Mouse (Mus musculus) spleen, adult 2 months (tissue): Measurements from ENCODE around the gene Prl7c1. TPM values are rescaled to one million over a fixed set of nuclear protein-coding genes. Genes with fewer than 3 reads are reported as not detected.
"Not testable (repeated sequence)": the region's sequence is repeated elsewhere in the genome, so short reads cannot be mapped to it uniquely, and the experiment has no call there.

ENCODE experiments used
- DNase-seq, 2 experiments: peaks; one replicate each; pipeline versions ENCODE4 v3.0.0 to v3.0.0-alpha.2; 2012 to 2021; ENCODE audit warnings: low spot score in 2 of 2, low read depth in 1 of 2
- H3K27ac ChIP-seq: fragments of 200-500 bp; 2 replicates; pipeline ENCODE4 v1.5.1; 2012; ENCODE audit warnings: low read length, inconsistent platforms; ENCODE audit not compliant: insufficient read depth
- H3K27me3 ChIP-seq: fragments of 200-500 bp; 2 replicates; pipeline ENCODE4 v1.6.1; 2012; ENCODE audit warnings: mild to moderate bottlenecking, moderate library complexity, low read length, inconsistent platforms; ENCODE audit not compliant: control insufficient read depth, insufficient read depth
- H3K36me3 ChIP-seq: fragments of 200-500 bp; 2 replicates; pipeline ENCODE4 v1.6.1; 2012; ENCODE audit warnings: mild to moderate bottlenecking, low read length, inconsistent platforms; ENCODE audit not compliant: control insufficient read depth, insufficient read depth
- H3K4me1 ChIP-seq: fragments of 200-500 bp; 2 replicates; pipeline ENCODE4 v1.6.1; 2011; ENCODE audit warnings: inconsistent platforms; ENCODE audit not compliant: control insufficient read depth, insufficient read depth, insufficient read length
- H3K4me3 ChIP-seq: fragments of 200-500 bp; 2 replicates; pipeline ENCODE4 v1.5.1; 2011; ENCODE audit warnings: mild to moderate bottlenecking, inconsistent platforms; ENCODE audit not compliant: insufficient read depth, insufficient read length; ENCODE audit errors: extremely low read depth
- CTCF ChIP-seq: fragments of 200-500 bp; IDR thresholded peaks from 2 replicates; pipeline ENCODE4 v1.5.1; 2011; ENCODE audit warnings: mild to moderate bottlenecking, inconsistent platforms; ENCODE audit not compliant: insufficient read depth, insufficient read length, insufficient replicate concordance; ENCODE audit errors: extremely low read depth
- POLR2A ChIP-seq: fragments of 200-500 bp; IDR thresholded peaks from 2 replicates; pipeline ENCODE4 v1.6.1; 2011; ENCODE audit warnings: low read depth, low read length, inconsistent platforms
- WGBS: fragments of 180-500 bp; shearing (Covaris S2); methylation state at CpG from one replicate; pipeline ENCODE4 v1.1.7; 2018; 5-methylcytosine and 5-hydroxymethylcytosine counted together
- polyA plus RNA-seq: library from polyadenylated mRNA; depleted of rRNA; stranded (reverse); fragments of >200 nt; gene quantifications from 2 replicates; pipeline ENCODE4 v1.2.3, GENCODE M21; 2012; rRNA removed

Gene Prl7c1
- not detected in 2 replicates for polyA plus RNA-seq

DNA sequence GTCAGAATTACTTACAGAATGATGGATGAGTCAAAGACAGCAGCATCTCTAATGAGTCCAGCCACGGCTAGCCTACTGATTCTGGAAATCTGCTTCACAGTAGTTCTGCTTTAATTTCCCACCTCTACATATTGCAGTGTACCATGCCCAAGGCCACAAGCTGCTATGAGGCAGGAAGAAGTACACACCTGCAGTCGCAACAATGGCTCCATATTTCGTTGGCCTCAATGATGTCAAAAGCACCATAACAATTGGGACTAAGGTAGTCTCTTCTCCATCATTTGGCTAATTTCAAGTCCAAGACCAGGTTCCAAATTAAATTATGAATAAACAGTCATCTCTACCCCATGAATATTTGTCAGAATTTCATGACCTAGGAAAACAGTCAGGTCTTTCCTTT lies at the start of gene Prl7c1:
Gene Prl7c1 (minus strand): TSS at position 101 of the 400 bp plus-strand sequence.
- H3K27ac ChIP-seq, H3K27me3 ChIP-seq, DNase-seq, H3K4me3 ChIP-seq, H3K4me1 ChIP-seq, H3K36me3 ChIP-seq: not testable (repeated sequence)
- WGBS, result 91% methylated on average over 3 of the region's 3 CpGs

DNA sequence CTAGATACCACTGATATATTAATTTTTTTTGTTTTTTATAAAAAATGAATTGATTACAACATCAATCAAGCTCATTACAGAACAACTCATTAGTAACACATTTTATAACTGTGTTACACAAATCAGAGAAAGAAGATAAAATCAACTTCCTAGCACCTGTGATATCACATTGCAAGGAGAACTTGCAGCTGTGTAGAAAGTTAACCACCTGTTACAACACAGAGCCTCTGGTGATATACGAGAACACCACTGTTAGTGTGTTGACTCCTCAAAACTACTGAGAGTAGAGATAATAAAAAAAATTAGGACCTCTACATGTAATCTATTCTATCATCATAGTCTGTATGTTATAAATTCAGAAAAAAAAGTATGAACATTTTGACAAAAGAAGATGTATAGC lies 22.2 kb upstream of the Prl7c1 start:
- Histone ChIP-seq H3K4me1 (no peaks in the 10 kb centered on the region), H3K36me3 (no peaks in the 10 kb centered on the region), H3K4me3 (no peak overlapping the region), H3K27ac (no peak overlapping the region), H3K27me3 (no peaks in the 10 kb centered on the region)
- TF ChIP-seq POLR2A (no peak), CTCF (no peak)
- no peak for DNase-seq
- WGBS, result 78% methylated on average over 1 of the region's 1 CpGs

DNA sequence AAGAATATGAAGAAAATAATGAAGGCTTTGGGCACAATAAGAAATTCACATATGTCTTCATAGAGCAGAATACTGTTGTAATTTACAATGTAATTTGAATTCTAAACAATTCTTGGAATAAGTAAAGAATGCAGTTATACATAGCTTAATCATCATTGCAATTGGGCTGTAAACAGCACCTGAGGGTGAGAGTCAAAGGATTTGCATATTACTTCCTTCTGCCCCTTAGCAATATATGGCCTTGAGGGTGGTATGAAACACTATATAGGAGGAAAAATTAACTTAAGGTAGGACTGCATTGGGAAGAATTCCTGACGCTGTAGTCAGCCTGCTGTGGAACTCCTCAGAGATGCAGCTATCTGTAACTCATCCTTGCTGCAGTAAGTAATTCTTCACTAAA lies 20.8 kb upstream of the Prl7c1 start, which contains the start of gene Prl2a1:
Gene Prl2a1 (plus strand): TSS at position 301 of the 400 bp plus-strand sequence.
- TF ChIP-seq POLR2A (no peak), CTCF (no peak)
- WGBS, result 91% methylated on average over 1 of the region's 1 CpGs
- Histone ChIP-seq H3K27ac (no peak within 1 kb of the TSS), H3K4me1 (no peaks in the 10 kb centered on the region), H3K36me3 (no peaks in the 10 kb centered on the region), H3K27me3 (no peaks in the 10 kb centered on the region), H3K4me3 (no peak within 1 kb of the TSS)
- no peak for DNase-seq

DNA sequence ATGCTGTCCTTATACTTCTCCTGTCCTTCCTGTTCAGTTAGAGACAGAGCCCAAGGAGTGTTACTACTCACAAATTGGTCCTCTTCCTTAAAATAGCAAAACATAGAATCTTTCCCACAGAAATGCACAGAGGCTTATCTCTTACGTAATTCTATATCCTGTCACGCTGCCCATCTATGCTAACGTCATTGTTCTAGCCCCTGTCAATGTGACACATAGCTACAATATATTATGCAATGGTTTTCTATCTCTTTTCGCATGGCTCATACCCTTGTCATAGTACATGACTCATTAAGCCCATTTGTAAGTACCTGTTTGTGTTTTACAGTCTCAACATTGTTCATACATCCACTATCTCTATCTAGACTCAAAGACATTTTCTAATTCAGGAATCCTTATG lies 18.7 kb upstream of the Prl7c1 start:
- Histone ChIP-seq H3K27me3 (no peaks in the 10 kb centered on the region), H3K27ac (no peak overlapping the region), H3K4me3 (no peak overlapping the region), H3K4me1 (no peaks in the 10 kb centered on the region), H3K36me3 (no peaks in the 10 kb centered on the region)
- no peak for DNase-seq
- TF ChIP-seq CTCF (no peak), POLR2A (no peak)
- WGBS, result 63% methylated on average over 4 of the region's 4 CpGs

DNA sequence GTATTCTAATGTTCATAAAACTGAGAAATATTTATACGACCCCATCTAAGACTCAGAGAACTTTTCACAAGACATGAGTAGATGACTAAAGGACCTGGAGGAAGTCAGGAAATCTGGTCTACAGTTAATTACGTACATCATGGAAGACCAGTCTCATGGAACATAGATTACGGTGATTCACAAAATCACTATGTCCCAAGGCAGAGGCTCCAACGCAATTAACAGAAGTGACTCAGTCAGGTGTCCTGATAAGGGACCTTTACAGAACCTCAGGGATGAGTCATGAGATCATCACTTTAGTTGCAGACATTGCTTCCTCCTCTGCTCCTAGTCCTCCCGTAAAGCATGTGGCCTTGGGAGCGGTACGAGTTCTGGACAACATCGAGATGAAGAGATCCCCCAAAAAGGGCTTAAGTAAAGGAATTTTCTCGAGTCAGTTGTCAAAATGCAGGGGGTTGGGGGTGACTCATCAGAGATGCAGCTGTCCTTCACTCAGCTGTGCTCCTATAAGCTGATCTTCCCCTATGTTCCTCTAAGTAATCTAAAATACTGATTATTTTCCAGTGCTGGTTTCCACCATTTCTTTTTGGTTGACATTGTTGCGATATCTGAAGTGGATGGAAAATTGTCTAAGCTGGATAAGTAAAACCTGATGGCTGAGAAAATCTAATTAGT lies 46.0 kb downstream of the Prl7c1 start:
- 87% methylated on average over 10 of the region's 10 CpGs for WGBS
- TF ChIP-seq POLR2A, result no peak
- no peak for TF ChIP-seq CTCF
- no peak for DNase-seq
- Histone ChIP-seq H3K36me3 (no peaks in the 10 kb centered on the region), H3K27ac (no peak overlapping the region), H3K4me3 (no peak overlapping the region), H3K27me3 (no peaks in the 10 kb centered on the region), H3K4me1 (no peaks in the 10 kb centered on the region; the same call in 1 of the 2 replicates)

DNA sequence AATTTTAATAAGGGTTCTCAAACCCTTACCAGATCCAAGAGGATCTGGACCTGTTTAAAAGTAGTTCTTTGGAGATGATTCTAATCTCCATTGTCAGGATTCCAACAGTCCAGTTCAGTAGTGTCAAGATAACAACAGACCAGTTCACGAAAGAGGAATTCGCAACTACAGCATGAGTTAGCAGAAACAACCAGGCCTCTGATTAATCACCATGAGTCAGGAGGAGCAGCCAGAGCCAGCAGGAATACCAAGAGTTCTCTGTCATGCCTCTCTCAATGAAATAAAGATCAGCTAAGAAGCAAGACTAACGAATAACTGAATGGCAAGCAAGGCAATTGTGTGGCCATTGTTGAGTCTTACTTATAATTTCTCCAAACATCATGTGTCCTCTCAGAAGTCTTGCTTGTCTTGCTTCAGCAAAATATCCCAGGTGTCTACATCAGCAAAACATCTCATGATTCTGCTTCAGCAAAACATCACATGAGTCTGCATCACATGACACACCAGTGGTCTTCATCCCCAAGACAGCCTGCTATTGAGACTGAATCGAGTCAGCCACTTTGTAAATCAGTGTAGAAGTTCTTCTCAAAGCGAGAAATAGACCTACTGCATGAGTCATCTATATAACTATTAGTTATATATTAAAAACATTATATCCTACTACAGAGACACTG lies 50.2 kb downstream of the Prl7c1 start:
- H3K27me3 ChIP-seq, H3K4me1 ChIP-seq, H3K4me3 ChIP-seq, H3K36me3 ChIP-seq, DNase-seq, H3K27ac ChIP-seq: not testable (repeated sequence)
- WGBS, result 77% methylated on average over 5 of the region's 5 CpGs

DNA sequence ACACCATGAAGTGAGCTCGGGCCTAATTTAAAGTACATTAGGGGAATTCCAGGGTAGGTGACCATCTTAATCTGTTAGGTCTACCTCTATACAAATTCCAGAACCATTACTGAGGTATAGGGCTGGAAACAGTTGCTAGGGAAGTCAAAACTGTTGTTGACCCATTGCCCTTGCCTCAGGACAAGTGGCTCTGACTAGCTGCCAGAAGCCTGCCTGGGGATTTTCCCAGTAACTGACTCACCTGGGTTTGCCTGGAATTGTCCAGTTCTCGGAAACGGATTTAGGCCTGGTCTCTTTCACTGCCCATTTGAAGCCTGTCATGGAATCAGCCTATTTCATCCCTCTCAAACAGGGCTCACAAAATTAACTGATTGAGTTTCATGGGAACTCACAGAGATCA lies 55.5 kb downstream of the Prl7c1 start:
- 86% methylated on average over 3 of the region's 3 CpGs for WGBS
- H3K4me3 ChIP-seq, H3K36me3 ChIP-seq, H3K4me1 ChIP-seq, H3K27ac ChIP-seq, DNase-seq, H3K27me3 ChIP-seq: not testable (repeated sequence)

Other genes with a start within 250 kb of the Prl7c1 start
- gene Prl8a9, start 216.2 kb downstream of the Prl7c1 start, polyA plus RNA-seq, result not detected in 2 replicates
- gene Prl8a1, start 198.6 kb downstream of the Prl7c1 start, polyA plus RNA-seq, result not detected in 2 replicates
- gene Prl7b1, start 170.2 kb downstream of the Prl7c1 start, polyA plus RNA-seq, result not detected in 2 replicates
- gene Prl7a1, start 138.3 kb downstream of the Prl7c1 start, polyA plus RNA-seq, result not detected in 2 replicates
- not detected in 2 replicates for gene Prl7a2, start 112.8 kb downstream of the Prl7c1 start, polyA plus RNA-seq
- gene Prl7d1, start 64.1 kb downstream of the Prl7c1 start, polyA plus RNA-seq, result not detected in 2 replicates
- not detected in 2 replicates for gene Prl2a1, start 20.9 kb upstream of the Prl7c1 start, polyA plus RNA-seq
- not detected in 2 replicates for gene Prl2c1, start 68.5 kb upstream of the Prl7c1 start, polyA plus RNA-seq
- not detected in 2 replicates for gene Prl4a1, start 235.4 kb upstream of the Prl7c1 start, polyA plus RNA-seq